Mouse (Mus musculus) C2C12 (cell line): ENCODE data around the gene Agps. TPM values are rescaled to one million over a fixed set of nuclear protein-coding genes. Genes with fewer than 3 reads are reported as not detected.
A peak's percentile ranks its signal among the peaks of the same experiment; 100 is the strongest.

Experiments used
- H3K27me3 ChIP-seq: one replicate; pipeline ENCODE4 v1.6.1; 2011; ENCODE audit not compliant: control insufficient read depth, insufficient read depth, insufficient read length
- H3K36me3 ChIP-seq: one replicate; pipeline ENCODE4 v1.6.1; 2011; ENCODE audit not compliant: control insufficient read depth, insufficient read depth
- H3K4me3 ChIP-seq: one replicate; pipeline ENCODE4 v1.5.1; 2011; ENCODE audit warnings: mild to moderate bottlenecking, control low read depth; ENCODE audit not compliant: poor library complexity, insufficient read depth, severe bottlenecking
- H3K79me2 ChIP-seq: one replicate; pipeline ENCODE4 v1.6.1; 2011; ENCODE audit not compliant: control insufficient read depth, insufficient read depth
- H3K79me3 ChIP-seq: one replicate; pipeline ENCODE4 v1.6.1; 2011; ENCODE audit warnings: low read depth, control low read depth
- H3ac ChIP-seq: one replicate; pipeline ENCODE3; 2011; ENCODE audit warnings: low read depth; ENCODE audit not compliant: control insufficient read depth, insufficient read length
- CEBPB ChIP-seq: IDR thresholded peaks from one replicate; pipeline ENCODE4 v1.6.1; 2011; ENCODE audit warnings: low read depth, mild to moderate bottlenecking, control low read depth, moderate library complexity
- CTCF ChIP-seq: IDR thresholded peaks from one replicate; pipeline ENCODE4 v1.5.1; 2011; ENCODE audit not compliant: control insufficient read depth, insufficient read depth, insufficient read length
- FOSL1 ChIP-seq: IDR thresholded peaks from one replicate; pipeline ENCODE4 v1.8.0; 2011; ENCODE audit warnings: mild to moderate bottlenecking, low read length; ENCODE audit not compliant: poor library complexity, insufficient read depth, severe bottlenecking
- MAX ChIP-seq: IDR thresholded peaks from one replicate; pipeline ENCODE4 v1.6.1; 2011; ENCODE audit warnings: mild to moderate bottlenecking, control low read depth
- MYOD1 ChIP-seq: IDR thresholded peaks from one replicate; pipeline ENCODE4 v1.6.1; 2011; ENCODE audit warnings: low read depth; ENCODE audit not compliant: control insufficient read depth, insufficient read length
- MYOG ChIP-seq: IDR thresholded peaks from one replicate; pipeline ENCODE4 v1.6.1; 2011; ENCODE audit not compliant: control insufficient read depth, insufficient read length; ENCODE audit errors: extremely low read depth
- USF1 ChIP-seq: IDR thresholded peaks from one replicate; pipeline ENCODE4 v1.6.1; 2011; ENCODE audit warnings: low read depth, mild to moderate bottlenecking, control low read depth, moderate library complexity
- polyA plus RNA-seq: library from polyadenylated mRNA; unstranded; fragments of >200 nt; fragmentation: generic; extraction: Trizol; gene quantifications from one replicate; pipeline ENCODE4 v1.2.1, GENCODE M21; 2012; ENCODE audit warnings: missing spikeins

Gene Agps
- polyA plus RNA-seq, 1 experiment: 15.4 TPM

DNA sequence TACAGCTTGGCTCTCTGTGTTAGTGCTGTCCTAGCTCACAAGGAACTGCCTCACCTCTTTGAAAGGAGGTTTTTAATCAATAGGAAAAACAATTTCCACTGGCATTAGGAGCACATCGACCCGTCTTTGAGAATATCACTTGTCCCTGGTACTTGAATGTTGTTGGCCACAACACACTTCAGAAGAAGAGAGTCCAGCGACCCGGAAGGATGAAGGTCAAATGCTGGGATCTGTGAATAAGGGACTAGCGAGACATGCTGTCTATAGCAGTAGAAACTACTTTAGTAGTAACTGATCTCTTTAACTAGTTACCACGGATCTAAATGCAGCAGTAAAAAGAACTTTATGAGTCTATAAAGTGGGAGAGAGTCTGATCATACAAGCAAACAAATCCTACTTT is 7.8 kb upstream of the Agps start:
- H3ac ChIP-seq: no peak overlapping the region
- no peaks in the 10 kb centered on the region for H3K79me3 ChIP-seq
- no peak overlapping the region for H3K4me3 ChIP-seq
- no peaks in the 10 kb centered on the region for H3K36me3 ChIP-seq
- H3K79me2 ChIP-seq: no peaks in the 10 kb centered on the region
- no peak for TF ChIP-seq MAX
- no peak for TF ChIP-seq FOSL1
- no peak for TF ChIP-seq USF1
- no peak for TF ChIP-seq CTCF
- no peak for TF ChIP-seq MYOG
- TF ChIP-seq CEBPB: no peak
- no peak for TF ChIP-seq MYOD1
- H3K27me3 ChIP-seq: peaks cover 11% of the 10 kb centered on the region

DNA sequence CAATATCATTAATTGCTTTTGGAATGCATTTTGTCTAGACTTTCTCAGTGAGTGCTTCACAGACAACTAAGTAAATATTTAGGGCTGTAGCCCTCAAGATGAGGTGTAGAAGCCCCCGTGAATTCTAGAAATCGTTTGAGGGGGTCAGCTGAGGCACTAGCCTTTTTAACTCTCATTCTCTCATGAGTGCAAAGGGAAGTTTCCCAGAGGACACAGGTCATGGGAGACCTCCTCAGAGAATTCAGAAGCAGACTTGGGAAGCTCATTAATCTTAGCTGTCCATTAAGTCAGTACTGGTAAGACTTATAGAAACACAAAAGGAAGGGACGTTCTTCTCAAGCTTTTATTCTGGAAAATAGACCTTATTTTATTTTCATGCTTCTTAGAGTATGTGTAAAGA is 7.1 kb upstream of the Agps start:
- TF ChIP-seq CTCF (no peak), MAX (no peak), MYOG (no peak), MYOD1 (no peak), FOSL1 (no peak), CEBPB (no peak)
- no peaks in the 10 kb centered on the region for H3K79me3 ChIP-seq
- peaks cover 5% of the 10 kb centered on the region for H3K27me3 ChIP-seq
- H3ac ChIP-seq: no peak overlapping the region
- no peak overlapping the region for H3K4me3 ChIP-seq
- H3K79me2 ChIP-seq: no peaks in the 10 kb centered on the region
- no peaks in the 10 kb centered on the region for H3K36me3 ChIP-seq

DNA sequence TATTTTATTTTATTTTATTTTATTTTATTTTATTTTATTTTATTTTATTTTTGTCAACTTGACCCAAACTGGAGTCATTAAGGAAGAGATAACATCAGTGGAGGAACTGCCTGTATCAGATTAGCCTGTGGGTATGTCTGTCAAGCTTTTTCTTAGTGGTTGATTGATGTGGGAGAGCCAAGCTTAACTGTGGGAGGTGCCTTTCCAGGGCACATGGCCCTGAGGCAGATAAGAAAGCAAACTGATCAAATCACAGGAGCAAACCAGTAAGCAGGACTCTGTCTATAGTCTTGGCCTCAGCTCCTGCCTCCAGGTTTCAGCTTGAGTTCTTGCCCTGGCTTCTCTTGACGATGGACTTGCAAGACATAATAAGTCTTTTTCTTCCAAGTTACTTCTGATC is 6.4 kb upstream of the Agps start:
- Histone ChIP-seq H3K36me3 (no peaks in the 10 kb centered on the region), H3K79me2 (no peaks in the 10 kb centered on the region), H3K79me3 (no peaks in the 10 kb centered on the region), H3K4me3 (no peak overlapping the region), H3K27me3 (peaks cover 4% of the 10 kb centered on the region), H3ac (no peak overlapping the region)
- TF ChIP-seq MAX: no peak
- TF ChIP-seq CEBPB: no peak
- TF ChIP-seq FOSL1: no peak
- TF ChIP-seq MYOD1: no peak

DNA sequence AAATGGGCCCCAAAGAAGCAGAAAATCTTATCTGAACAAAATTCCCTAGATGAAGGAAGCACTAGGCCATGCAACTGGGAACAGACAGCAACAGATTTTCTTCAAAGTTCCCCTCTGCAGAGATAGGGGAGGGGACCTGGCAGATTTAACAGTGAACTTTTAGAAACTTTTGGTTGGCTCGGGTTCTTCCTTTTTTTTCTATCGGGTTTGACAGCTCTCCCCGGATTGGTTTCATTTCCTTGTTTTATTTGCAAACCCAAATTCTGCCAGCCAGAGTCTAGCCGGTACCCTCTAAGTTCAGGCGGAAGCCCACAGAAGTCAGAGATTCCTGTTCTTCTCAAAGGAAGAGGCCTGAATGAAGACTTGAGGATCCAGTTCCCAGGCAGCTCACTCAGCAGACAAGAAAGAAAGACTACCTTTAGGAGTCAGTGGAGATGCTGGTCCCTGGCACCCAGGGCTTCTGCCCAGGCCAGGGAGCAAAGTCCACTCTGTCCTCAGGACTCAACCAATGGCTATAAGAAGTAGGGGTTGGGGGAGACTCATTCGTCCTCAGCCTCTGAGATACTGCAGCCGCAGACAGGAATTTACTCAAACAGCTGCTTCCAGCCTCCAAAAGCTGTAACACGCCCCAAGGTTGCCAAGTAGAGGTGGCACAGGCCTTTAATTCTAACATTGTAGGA is 2.9 kb upstream of the Agps start:
- Histone ChIP-seq H3K79me3 (peaks cover 16% of the 10 kb centered on the region), H3K36me3 (peaks cover 3% of the 10 kb centered on the region), H3ac (no peak overlapping the region), H3K27me3 (no peaks in the 10 kb centered on the region), H3K4me3 (no peak overlapping the region), H3K79me2 (peaks cover 20% of the 10 kb centered on the region)
- TF ChIP-seq FOSL1: no peak
- no peak for TF ChIP-seq MAX
- no peak for TF ChIP-seq MYOD1
- no peak for TF ChIP-seq CTCF
- no peak for TF ChIP-seq CEBPB
- TF ChIP-seq USF1: no peak
- TF ChIP-seq MYOG: no peak

DNA sequence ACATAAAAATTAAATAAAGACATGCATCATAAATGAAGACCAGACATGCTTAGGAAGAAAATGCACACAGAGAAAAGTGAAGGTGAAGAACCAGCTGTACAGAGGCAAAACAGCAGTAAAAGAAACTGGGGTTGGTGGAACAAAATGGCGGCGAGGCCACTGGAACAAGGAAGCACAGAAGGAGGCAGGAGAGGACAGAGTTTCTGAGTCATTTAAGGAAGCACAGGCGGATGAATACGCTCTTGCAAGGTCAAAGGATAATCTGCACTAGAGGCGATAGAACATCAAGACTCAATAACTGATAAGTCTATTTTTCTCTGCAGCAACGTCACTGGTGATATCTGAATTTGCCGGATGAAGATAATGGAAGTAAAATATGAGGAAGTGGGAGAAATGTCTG is 1.7 kb upstream of the Agps start:
- no peaks in the 10 kb centered on the region for H3K27me3 ChIP-seq
- TF ChIP-seq USF1 (no peak), MYOD1 (no peak), FOSL1 (no peak), CTCF (no peak)
- peaks cover 12% of the 10 kb centered on the region for H3K36me3 ChIP-seq
- H3K4me3 ChIP-seq: no peak overlapping the region
- H3K79me3 ChIP-seq: peaks cover 27% of the 10 kb centered on the region
- peaks cover 31% of the 10 kb centered on the region for H3K79me2 ChIP-seq
- no peak overlapping the region for H3ac ChIP-seq

DNA sequence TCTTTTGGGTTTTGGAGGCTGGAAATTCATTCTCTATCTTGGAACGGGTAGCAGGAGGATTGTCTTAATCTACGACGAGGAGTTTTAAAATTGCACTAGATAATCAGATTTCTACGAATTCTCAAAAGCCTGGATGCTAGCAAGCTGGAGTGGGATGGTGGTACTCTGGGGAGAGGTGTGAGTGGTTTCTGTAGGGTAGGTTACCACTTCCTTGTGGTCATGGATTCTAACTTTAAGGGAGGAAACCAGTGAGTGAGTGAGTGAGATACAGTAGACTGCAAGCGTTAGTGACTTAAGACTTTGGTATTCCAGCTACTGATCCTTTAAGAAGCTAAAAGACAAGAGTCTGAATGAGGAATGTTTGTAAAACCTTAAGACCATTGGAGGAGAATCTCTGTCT is 804 bp downstream of the Agps start:
- Histone ChIP-seq H3K36me3 (peaks cover 18% of the 10 kb centered on the region), H3ac (peak overlapping the region; percentile 84), H3K27me3 (no peaks in the 10 kb centered on the region), H3K4me3 (peak overlapping the region; percentile 95), H3K79me2 (peaks cover 57% of the 10 kb centered on the region), H3K79me3 (peaks cover 52% of the 10 kb centered on the region)
- no peak for TF ChIP-seq CEBPB
